Mouse (Mus musculus): ENCODE data around the gene Il2ra. TPM values are rescaled to one million over a fixed set of nuclear protein-coding genes. Genes with fewer than 3 reads are reported as not detected.

The Il2ra gene
- polyA plus RNA-seq, 1 experiment from 2014 or later = not detected

Other genes starting within 250 kb of the Il2ra start
- gene Pfkfb3, start 88.7 kb upstream of the Il2ra start, polyA plus RNA-seq (2014; fragmentation: Nextera tagmentation; extraction: Ambion mirVana) = 16.8 and 19.3 TPM in 2 replicates
- gene Rbm17, start 38.7 kb upstream of the Il2ra start, polyA plus RNA-seq (2014; fragmentation: Nextera tagmentation; extraction: Ambion mirVana) = 178 and 191 TPM in 2 replicates
- not detected in 2 replicates for gene Gm17490, start 16.5 kb upstream of the Il2ra start, polyA plus RNA-seq (2014; fragmentation: Nextera tagmentation; extraction: Ambion mirVana)
- 0.25 and 0.39 TPM in 2 replicates for gene Il15ra, start 62.5 kb downstream of the Il2ra start, polyA plus RNA-seq (2014; fragmentation: Nextera tagmentation; extraction: Ambion mirVana)
- gene Fbh1, start 134.8 kb downstream of the Il2ra start, polyA plus RNA-seq (2014; fragmentation: Nextera tagmentation; extraction: Ambion mirVana) = 132 and 148 TPM in 2 replicates
- 32.9 and 35.3 TPM in 2 replicates for gene Ankrd16, start 135.1 kb downstream of the Il2ra start, polyA plus RNA-seq (2014; fragmentation: Nextera tagmentation; extraction: Ambion mirVana)

Measured in hindbrain, embryonic 11.5 days (tissue).